Mouse (Mus musculus) limb, embryonic 10.5 days (tissue): Measurements from ENCODE around the gene Gdf9. TPM values are rescaled to one million over a fixed set of nuclear protein-coding genes. Genes with fewer than 3 reads are reported as not detected.

ENCODE experiments used
- DNase-seq: peaks from one replicate; pipeline ENCODE4 v3.0.0-alpha.2; 2017; ENCODE audit warnings: low spot score
- H3K27ac ChIP-seq: fragments of 300-500 bp; sonication (generic); 2 replicates; pipeline ENCODE4 v1.5.1; 2016; ENCODE audit warnings: mild to moderate bottlenecking
- H3K27me3 ChIP-seq: fragments of 300-500 bp; sonication (generic); 2 replicates; pipeline ENCODE4 v1.6.1; 2016; ENCODE audit warnings: low read depth, mild to moderate bottlenecking; ENCODE audit not compliant: poor library complexity, severe bottlenecking
- H3K36me3 ChIP-seq: fragments of 300-500 bp; sonication (generic); 2 replicates; pipeline ENCODE4 v1.6.1; 2016; ENCODE audit warnings: mild to moderate bottlenecking, moderate library complexity
- H3K4me1 ChIP-seq: fragments of 300-500 bp; sonication (generic); 2 replicates; pipeline ENCODE4 v1.6.1; 2016
- H3K4me3 ChIP-seq: fragments of 300-500 bp; sonication (generic); 2 replicates; pipeline ENCODE4 v1.5.1; 2016; ENCODE audit warnings: mild to moderate bottlenecking, moderate library complexity
- H3K9me3 ChIP-seq: fragments of 300-500 bp; sonication (generic); replicated peaks from 2 replicates; pipeline ENCODE4 v1.6.1; 2016; ENCODE audit warnings: mild to moderate bottlenecking
- WGBS: fragments of 180-500 bp; shearing (Covaris S2); methylation state at CpG from one replicate; pipeline ENCODE4 v1.1.7; 2016; 5-methylcytosine and 5-hydroxymethylcytosine counted together
- polyA plus RNA-seq: library from polyadenylated mRNA; unstranded; fragments of >200 nt; fragmentation: Nextera tagmentation; extraction: Ambion mirVana; gene quantifications from 2 replicates; pipeline ENCODE4 v1.2.1, GENCODE M21; 2016

Gdf9 gene
- polyA plus RNA-seq, 1 experiment from 2014 or later = 0.66 TPM

GRCm38 (mm10) chr11:53428716-53429057, 2.1 kb upstream of the Gdf9 start:
- H3K4me1 ChIP-seq = peaks cover 14% of the 10 kb centered on the region
- no peak overlapping the region for H3K27ac ChIP-seq
- no peaks in the 10 kb centered on the region for H3K9me3 ChIP-seq
- no peak overlapping the region for H3K4me3 ChIP-seq
- 96% methylated on average over 5 of the region's 5 CpGs for WGBS
- H3K36me3 ChIP-seq = peaks cover 16% of the 10 kb centered on the region
- H3K27me3 ChIP-seq = no peaks in the 10 kb centered on the region
- no peak for DNase-seq

- H3K27me3 ChIP-seq = no peaks in the 10 kb centered on the region
- no peaks in the 10 kb centered on the region for H3K9me3 ChIP-seq
- peaks cover 14% of the 10 kb centered on the region for H3K4me1 ChIP-seq
- no peak for DNase-seq
- H3K36me3 ChIP-seq = peaks cover 16% of the 10 kb centered on the region
- H3K27ac ChIP-seq = no peak overlapping the region
- H3K4me3 ChIP-seq = peak overlapping the region; percentile 85
Observed at GRCm38 (mm10) chr11:53429182-53429581, 1.6 kb upstream of the Gdf9 start.

- Histone ChIP-seq H3K27me3 (no peaks in the 10 kb centered on the region), H3K4me1 (peaks cover 14% of the 10 kb centered on the region), H3K36me3 (peaks cover 16% of the 10 kb centered on the region), H3K9me3 (no peaks in the 10 kb centered on the region), H3K27ac (peak overlapping the region; percentile 85), H3K4me3 (peak overlapping the region; percentile 85)
- under 1% methylated on average over 34 of the region's 34 CpGs for WGBS
- DNase-seq = no peak
Observed at GRCm38 (mm10) chr11:53430300-53430669, 538 bp upstream of the Gdf9 start.

- peaks cover 14% of the 10 kb centered on the region for H3K4me1 ChIP-seq
- peaks cover 16% of the 10 kb centered on the region for H3K36me3 ChIP-seq
- no peaks in the 10 kb centered on the region for H3K9me3 ChIP-seq
- no peaks in the 10 kb centered on the region for H3K27me3 ChIP-seq
- peak overlapping the region; percentile 85 for H3K4me3 ChIP-seq
- WGBS = 23% methylated on average over 9 of the region's 9 CpGs
- H3K27ac ChIP-seq = peak overlapping the region; percentile 85
- peak; percentile 36 for DNase-seq
Observed at GRCm38 (mm10) chr11:53431347-53432056, 679 bp downstream of the Gdf9 start.

- Histone ChIP-seq H3K36me3 (peaks cover 11% of the 10 kb centered on the region), H3K27ac (no peak overlapping the region), H3K4me3 (no peak overlapping the region), H3K27me3 (no peaks in the 10 kb centered on the region), H3K4me1 (peaks cover 14% of the 10 kb centered on the region), H3K9me3 (no peaks in the 10 kb centered on the region)
- 67% methylated on average over 6 of the region's 6 CpGs for WGBS
- DNase-seq = no peak
Observed at GRCm38 (mm10) chr11:53433057-53433456, 2.2 kb downstream of the Gdf9 start.

- H3K36me3 ChIP-seq = no peaks in the 10 kb centered on the region
Observed at GRCm38 (mm10) chr11:53435504-53435903, 4.7 kb downstream of the Gdf9 start.

GRCm38 (mm10) chr11:53436338-53436737, 5.5 kb downstream of the Gdf9 start:
- Histone ChIP-seq H3K4me1 (peaks cover 5% of the 10 kb centered on the region), H3K9me3 (no peaks in the 10 kb centered on the region), H3K27me3 (no peaks in the 10 kb centered on the region), H3K27ac (no peak overlapping the region), H3K4me3 (no peak overlapping the region), H3K36me3 (no peaks in the 10 kb centered on the region)
- 94% methylated on average over 6 of the region's 6 CpGs for WGBS
- no peak for DNase-seq

More at GRCm38 (mm10) chr11:53435504-53435903, 4.7 kb downstream of the Gdf9 start:
- H3K4me3 ChIP-seq = no peak overlapping the region
- WGBS = 87% methylated on average over 8 of the region's 8 CpGs
- no peak for DNase-seq
- H3K4me1 ChIP-seq = peaks cover 6% of the 10 kb centered on the region
- no peaks in the 10 kb centered on the region for H3K9me3 ChIP-seq
- H3K27me3 ChIP-seq = no peaks in the 10 kb centered on the region
- H3K27ac ChIP-seq = no peak overlapping the region

- H3K4me3 ChIP-seq = no peak overlapping the region
- no peaks in the 10 kb centered on the region for H3K9me3 ChIP-seq
Observed at GRCm38 (mm10) chr11:53441921-53442320, 11.1 kb downstream of the Gdf9 start.

GRCm38 (mm10) chr11:53443861-53444260, 13.0 kb downstream of the Gdf9 start:
- Histone ChIP-seq H3K9me3 (no peaks in the 10 kb centered on the region), H3K36me3 (no peaks in the 10 kb centered on the region), H3K27ac (no peak overlapping the region), H3K27me3 (no peaks in the 10 kb centered on the region), H3K4me1 (no peaks in the 10 kb centered on the region), H3K4me3 (no peak overlapping the region)
- WGBS = 33% methylated on average over 6 of the region's 6 CpGs
- no peak for DNase-seq

More at GRCm38 (mm10) chr11:53441921-53442320, 11.1 kb downstream of the Gdf9 start:
- WGBS = 59% methylated on average over 12 of the region's 12 CpGs
- H3K27me3 ChIP-seq = no peaks in the 10 kb centered on the region
- no peaks in the 10 kb centered on the region for H3K4me1 ChIP-seq
- peak overlapping the region; percentile 31 for H3K27ac ChIP-seq
- no peak for DNase-seq
- H3K36me3 ChIP-seq = no peaks in the 10 kb centered on the region

- 71% methylated on average over 13 of the region's 13 CpGs for WGBS
- no peak for DNase-seq
Observed at GRCm38 (mm10) chr11:53445562-53445961, 14.7 kb downstream of the Gdf9 start.

GRCm38 (mm10) chr11:53446183-53446582, 15.4 kb downstream of the Gdf9 start:
- Histone ChIP-seq H3K27ac (no peak overlapping the region), H3K4me1 (peaks cover 1% of the 10 kb centered on the region; the same call in 1 of the 2 replicates), H3K9me3 (no peaks in the 10 kb centered on the region), H3K36me3 (no peaks in the 10 kb centered on the region), H3K4me3 (no peak overlapping the region), H3K27me3 (no peaks in the 10 kb centered on the region)
- DNase-seq = no peak
- 89% methylated on average over 13 of the region's 13 CpGs for WGBS

More at GRCm38 (mm10) chr11:53445562-53445961, 14.7 kb downstream of the Gdf9 start:
- H3K36me3 ChIP-seq = no peaks in the 10 kb centered on the region
- H3K27me3 ChIP-seq = no peaks in the 10 kb centered on the region
- no peaks in the 10 kb centered on the region for H3K9me3 ChIP-seq
- H3K27ac ChIP-seq = no peak overlapping the region
- no peaks in the 10 kb centered on the region; the same call in 1 of the 2 replicates for H3K4me1 ChIP-seq
- H3K4me3 ChIP-seq = no peak overlapping the region

GRCm38 (mm10) chr11:53447996-53448395, 17.2 kb downstream of the Gdf9 start:
- DNase-seq = no peak
- Histone ChIP-seq H3K4me1 (peaks cover 3% of the 10 kb centered on the region; the same call in 1 of the 2 replicates), H3K9me3 (no peaks in the 10 kb centered on the region), H3K4me3 (no peak overlapping the region), H3K27me3 (no peaks in the 10 kb centered on the region), H3K27ac (no peak overlapping the region), H3K36me3 (no peaks in the 10 kb centered on the region)
- 89% methylated on average over 8 of the region's 8 CpGs for WGBS

GRCm38 (mm10) chr11:53448529-53448928, 17.7 kb downstream of the Gdf9 start:
- Histone ChIP-seq H3K27me3 (no peaks in the 10 kb centered on the region), H3K4me3 (no peak overlapping the region), H3K9me3 (no peaks in the 10 kb centered on the region), H3K36me3 (no peaks in the 10 kb centered on the region), H3K4me1 (peaks cover 3% of the 10 kb centered on the region; the same call in 1 of the 2 replicates), H3K27ac (no peak overlapping the region)
- no peak for DNase-seq
- WGBS = 94% methylated on average over 1 of the region's 1 CpGs
